Mouse (Mus musculus) adrenal gland, postnatal 25 days (tissue): ENCODE results near the gene Ppp1r13b. TPM values are rescaled to one million over a fixed set of nuclear protein-coding genes. Genes with fewer than 3 reads are reported as not detected.
"Not testable (repeated sequence)": the region's sequence is repeated elsewhere in the genome, so short reads cannot be mapped to it uniquely, and the experiment has no call there.

Experiments used
- DNase-seq: peaks from one replicate; pipeline ENCODE4 v3.0.0; 2021; ENCODE audit warnings: mixed read lengths
- long read RNA-seq: library from polyadenylated mRNA; stranded (forward); transcript quantifications from one replicate; pipeline ENCODE4 v2.0.0, GENCODE M21; 2021
- total RNA-seq: library from RNA; stranded (reverse); gene quantifications from 2 replicates; pipeline ENCODE4 v1.2.3, GENCODE M21; 2021

Ppp1r13b gene
- 16.3 and 18.1 TPM in 2 replicates for total RNA-seq
- long read RNA-seq, partial matches to known transcripts = 6 of 12 reads
- long read RNA-seq, other reads (novel, unspliced or antisense) = 5 of 12 reads

- peak; percentile 94 for DNase-seq
These were observed at the start of gene Ppp1r13b for GRCm38 (mm10) chr12:111907970-111908681. TSS of gene Ppp1r13b (minus strand) at chr12:111908110.

DNA sequence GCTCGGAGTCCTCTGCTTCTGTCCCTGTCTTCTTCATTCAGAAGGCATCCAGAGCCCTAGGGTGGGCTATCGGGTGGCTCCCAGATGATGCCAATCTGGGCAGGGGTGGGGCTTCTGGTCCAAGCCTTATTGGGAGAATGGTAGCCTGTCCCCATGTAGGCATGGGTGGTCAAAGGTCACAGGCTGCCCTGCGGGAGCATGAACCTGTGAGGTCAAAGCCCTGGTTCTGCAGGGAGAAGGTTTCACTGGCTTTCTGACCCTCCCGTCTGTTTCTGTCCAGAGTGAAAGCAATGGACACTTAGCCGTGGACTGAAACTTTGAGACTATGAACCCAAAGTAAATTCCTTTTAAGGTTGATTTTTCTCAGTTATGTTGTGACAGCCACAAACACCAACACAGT is 48.3 kb upstream of the Ppp1r13b start:
- no peak for DNase-seq

GRCm38 (mm10) chr12:111951701-111952100 is 43.8 kb upstream of the Ppp1r13b start:
- DNase-seq = no peak

GRCm38 (mm10) chr12:111950486-111950885 is 42.6 kb upstream of the Ppp1r13b start:
- DNase-seq = no peak

GRCm38 (mm10) chr12:111946716-111947115 is 38.8 kb upstream of the Ppp1r13b start:
- DNase-seq = no peak

- DNase-seq = not testable (repeated sequence)
These were observed 38.1 kb upstream of the Ppp1r13b start for GRCm38 (mm10) chr12:111945765-111946655.

DNA sequence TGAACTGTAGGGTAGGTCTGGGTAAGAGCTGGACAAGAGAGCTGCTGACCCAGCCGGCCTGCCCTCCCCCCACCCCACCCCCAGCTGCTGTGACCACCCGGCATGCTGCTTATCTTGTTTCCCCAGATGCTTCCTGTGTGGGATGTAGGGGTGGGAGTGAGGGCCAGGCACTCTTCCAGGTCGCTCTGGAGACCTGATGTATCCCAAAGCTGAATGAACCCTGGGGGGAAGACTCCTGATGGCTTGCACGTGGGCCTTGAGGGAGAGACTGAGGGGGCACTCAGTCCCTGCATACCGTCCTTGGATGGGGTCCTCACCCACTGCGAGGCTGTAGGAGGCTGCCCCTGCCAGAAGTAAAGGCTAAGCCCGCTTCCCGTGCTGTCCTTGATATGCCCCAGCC is 37.2 kb upstream of the Ppp1r13b start:
- no peak for DNase-seq

DNA sequence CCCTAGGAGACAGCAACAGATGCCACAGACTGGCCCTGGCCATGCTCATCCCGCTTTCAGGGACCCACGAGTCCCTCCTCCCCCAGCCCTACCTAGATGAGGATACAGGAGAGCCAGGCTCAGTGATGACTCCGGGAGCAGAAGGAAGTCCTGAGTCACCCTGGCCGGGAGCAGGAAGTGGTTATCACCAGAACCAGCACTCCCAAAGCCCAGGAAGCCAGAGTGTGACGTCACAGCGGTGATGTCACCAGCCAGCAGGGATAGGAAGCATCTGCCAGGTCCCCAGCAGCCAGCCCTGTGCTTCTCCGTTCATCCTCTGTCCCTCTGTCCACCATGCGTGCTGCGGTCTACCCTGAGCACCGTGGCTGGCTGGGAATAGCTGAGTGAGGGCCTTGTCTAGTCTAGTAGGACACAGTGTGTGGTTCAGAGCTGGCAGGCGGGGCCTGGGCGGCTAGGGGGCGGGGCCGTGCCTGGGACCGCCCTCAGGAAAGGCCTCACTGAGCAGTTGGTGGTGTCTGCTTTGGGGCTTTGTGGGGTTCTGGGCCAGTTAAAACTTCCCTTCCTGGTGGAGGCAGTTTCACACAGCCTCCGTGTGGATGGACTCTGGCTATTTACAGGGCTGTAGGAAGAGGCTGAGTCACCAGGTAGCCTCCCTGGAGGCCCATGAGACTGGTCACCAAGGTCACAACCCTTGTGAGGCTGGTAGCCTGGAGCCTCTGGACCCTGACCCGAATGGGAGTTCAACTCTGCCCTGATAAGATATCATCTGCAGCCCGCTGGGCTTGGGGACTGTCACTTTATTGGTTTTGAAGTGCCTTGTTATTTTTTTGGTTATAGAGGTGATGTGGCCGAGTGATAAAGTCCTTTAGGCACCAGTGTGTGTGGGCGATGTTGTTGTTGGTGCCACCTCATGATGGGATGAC is 36.4 kb upstream of the Ppp1r13b start:
- not testable (repeated sequence) for DNase-seq

- no peak for DNase-seq
These were observed 35.6 kb upstream of the Ppp1r13b start for GRCm38 (mm10) chr12:111943421-111944064.

GRCm38 (mm10) chr12:111938623-111939177 is 30.8 kb upstream of the Ppp1r13b start:
- no peak for DNase-seq

- no peak for DNase-seq
These were observed 29.0 kb upstream of the Ppp1r13b start for GRCm38 (mm10) chr12:111936706-111937550.

GRCm38 (mm10) chr12:111933971-111934370 is 26.1 kb upstream of the Ppp1r13b start:
- DNase-seq = no peak

GRCm38 (mm10) chr12:111933032-111933704 is 25.3 kb upstream of the Ppp1r13b start:
- peak; percentile 34 for DNase-seq

GRCm38 (mm10) chr12:111932513-111932912 is 24.6 kb upstream of the Ppp1r13b start:
- DNase-seq = no peak

GRCm38 (mm10) chr12:111931411-111932025 is 23.6 kb upstream of the Ppp1r13b start:
- no peak for DNase-seq

DNA sequence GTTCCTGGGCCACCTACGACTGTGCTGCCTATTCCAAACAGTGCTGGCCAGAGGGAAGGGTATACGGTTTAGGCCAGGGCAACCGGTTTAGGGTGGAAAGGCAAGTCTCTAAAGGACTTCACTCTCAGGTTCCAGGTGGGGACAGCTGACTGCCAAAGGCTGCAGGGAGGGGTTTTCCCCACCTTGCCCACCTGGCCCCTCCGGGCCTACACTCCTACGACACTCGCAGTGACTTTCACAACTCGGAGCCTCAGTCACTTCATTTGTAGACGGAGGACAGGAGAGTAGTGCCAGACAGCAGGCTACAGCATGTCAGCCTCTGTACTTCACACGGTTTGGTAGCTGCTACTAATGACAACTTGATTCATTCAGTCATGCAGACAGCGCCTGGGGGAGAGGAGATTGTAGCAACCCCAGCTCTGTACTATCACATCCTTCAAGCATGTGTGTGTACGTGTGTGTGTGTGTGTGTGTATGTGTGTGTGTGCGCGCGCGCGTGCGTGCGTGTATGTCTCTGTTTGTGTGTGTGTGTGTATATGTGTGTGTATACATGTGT is 20.6 kb upstream of the Ppp1r13b start:
- no peak for DNase-seq

DNA sequence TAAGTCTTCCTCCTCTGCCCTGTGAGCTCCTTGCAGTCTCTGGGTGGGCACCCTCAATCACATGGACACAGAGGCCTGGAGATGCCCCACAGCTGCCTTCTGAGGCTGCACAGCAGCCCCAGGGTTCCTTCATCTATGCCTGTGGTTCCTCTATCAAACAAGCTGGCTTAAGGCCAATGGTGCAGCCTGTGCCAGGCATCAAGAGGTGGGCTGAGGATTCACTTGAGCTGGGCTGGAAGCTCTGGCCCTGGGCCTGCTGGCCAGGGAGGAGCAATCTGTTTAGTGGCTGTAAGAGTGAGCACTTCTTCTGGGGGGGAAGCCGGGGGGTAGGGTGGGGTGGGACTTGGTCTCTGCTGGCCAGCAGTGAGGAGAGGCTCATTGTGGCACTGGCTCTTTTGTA is 19.4 kb upstream of the Ppp1r13b start:
- no peak for DNase-seq

DNA sequence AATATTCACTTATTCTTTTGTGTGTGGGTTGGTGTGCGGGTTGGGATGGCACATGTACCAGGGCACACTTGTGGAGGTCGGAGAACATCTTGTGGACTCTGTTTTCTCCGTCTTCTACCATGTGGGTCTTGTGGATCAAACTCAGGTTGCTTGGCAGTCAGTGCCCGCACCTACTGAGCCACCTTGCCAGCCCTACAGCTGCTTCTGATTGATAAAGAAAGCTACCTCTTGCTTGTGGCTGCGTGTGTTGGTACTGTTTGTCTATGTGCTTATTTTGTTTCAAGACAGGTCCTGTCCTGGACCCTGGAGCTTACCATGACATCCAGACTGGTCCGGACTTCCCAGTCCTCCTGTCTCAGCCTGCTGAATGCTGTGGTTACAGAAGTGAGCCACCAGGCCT is 15.2 kb upstream of the Ppp1r13b start:
- no peak for DNase-seq

DNA sequence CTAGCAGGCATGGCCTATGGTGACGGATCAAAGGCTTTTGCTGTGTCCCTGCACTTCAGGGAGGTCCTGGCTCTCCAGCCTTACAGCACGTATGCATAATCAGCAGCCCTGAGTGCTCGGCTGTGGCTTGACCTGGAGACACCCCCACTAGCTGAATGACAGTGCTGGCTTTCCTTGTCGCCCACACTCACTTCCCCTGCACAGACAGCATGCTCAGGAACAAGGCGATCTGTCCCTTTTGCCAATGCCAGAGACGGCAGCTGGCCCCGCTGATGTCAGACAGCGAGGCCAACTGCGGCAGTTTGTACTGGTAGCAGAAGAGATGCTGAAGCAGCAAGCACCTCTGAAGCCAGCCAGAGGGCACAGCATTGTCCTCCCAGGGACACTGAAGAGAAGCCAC is 12.1 kb upstream of the Ppp1r13b start:
- DNase-seq = no peak
